Mouse (Mus musculus): ENCODE measurements around the gene A4gnt.

DNA sequence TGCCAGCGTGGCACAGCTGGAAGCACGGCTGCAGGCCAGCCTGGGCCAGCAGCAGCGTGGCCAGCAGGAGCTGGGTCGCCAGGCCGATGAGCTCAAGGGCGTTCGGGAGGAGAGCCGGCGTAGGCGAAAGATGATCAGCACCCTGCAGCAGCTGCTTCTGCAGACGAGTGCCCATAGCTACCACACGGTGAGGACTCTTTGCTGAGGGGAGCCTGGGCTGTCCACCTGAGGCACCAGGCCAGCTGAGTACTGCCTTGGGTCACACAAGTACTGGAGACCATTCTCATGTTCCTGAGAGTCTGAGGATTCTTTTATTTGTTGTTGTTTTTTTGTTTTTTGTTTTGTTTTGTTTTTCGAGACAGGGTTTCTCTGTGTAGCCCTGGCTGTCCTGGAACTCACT, 25.4 kb downstream of the A4gnt start:
- no peak for TF ChIP-seq CTCF (IDR thresholded peaks at IDR 0.05; ENCODE audit: extremely low read depth, insufficient read length, insufficient replicate concordance, low read depth, low read length)
- TF ChIP-seq POLR2A (IDR thresholded peaks at IDR 0.05; ENCODE audit: low read depth, low read length), result no peak
